Mouse (Mus musculus) heart, postnatal 0 days (tissue): ENCODE measurements around the gene Cep295nl.
"Not testable (repeated sequence)": the region's sequence is repeated elsewhere in the genome, so short reads cannot be mapped to it uniquely, and the experiment has no call there.

Experiments used
- CTCF ChIP-seq: IDR thresholded peaks from 2 replicates; pipeline ENCODE4 v1.5.1; 2016; ENCODE audit warnings: antibody characterized with exemption, control low read depth, low read depth
- EP300 ChIP-seq: IDR thresholded peaks from 2 replicates; pipeline ENCODE4 v1.6.1; 2016; ENCODE audit warnings: antibody characterized with exemption, low read depth

DNA sequence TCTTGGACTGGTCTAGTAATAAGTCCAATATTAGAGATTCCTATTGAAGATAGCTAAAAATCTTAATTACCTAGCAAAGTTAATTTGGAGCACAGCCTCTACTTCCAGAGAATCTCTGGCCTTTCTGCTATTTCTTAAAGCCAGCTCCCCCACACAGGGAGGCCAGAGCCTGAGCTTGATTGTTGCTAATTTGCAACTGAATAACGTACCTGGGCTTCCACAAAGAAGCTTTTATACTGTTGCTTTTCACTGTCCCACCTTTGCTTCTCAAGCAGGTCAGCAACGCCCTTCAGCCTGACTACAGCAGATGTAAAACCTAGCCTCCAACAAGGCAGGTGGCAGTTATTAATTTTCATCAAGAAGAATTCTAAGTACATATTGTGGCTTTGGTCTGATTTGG lies 34.3 kb downstream of the Cep295nl start:
- not testable (repeated sequence) for TF ChIP-seq CTCF, EP300
